Mouse (Mus musculus): ENCODE measurements around the gene Thsd4. TPM values are rescaled to one million over a fixed set of nuclear protein-coding genes. Genes with fewer than 3 reads are reported as not detected.
"Not testable (repeated sequence)": the region's sequence is repeated elsewhere in the genome, so short reads cannot be mapped to it uniquely, and the experiment has no call there.

The Thsd4 gene
- polyA plus RNA-seq, 1 experiment, result 9.0 TPM

- Histone ChIP-seq H3K36me3 (ENCODE audit: control insufficient read depth, insufficient read depth, low read length) (no peaks in the 10 kb centered on the region), H3K27ac (ENCODE audit: insufficient read depth, low read depth, low read length) (peak overlapping the region; percentile 89), H3K27me3 (ENCODE audit: control insufficient read depth, insufficient read depth, low read length) (no peaks in the 10 kb centered on the region), H3K4me3 (ENCODE audit: low read depth, low read length) (no peak overlapping the region; the same call in 1 of the 2 replicates), H3K4me1 (ENCODE audit: control insufficient read depth, insufficient read depth, insufficient read length, low read length) (peaks cover 13% of the 10 kb centered on the region; the same call in 1 of the 2 replicates)
- WGBS, result 15% methylated on average over 12 of the region's 12 CpGs
- TF ChIP-seq POLR2A (IDR thresholded peaks at IDR 0.05; ENCODE audit: low read depth, low read length) (no peak), CTCF (IDR thresholded peaks at IDR 0.05; ENCODE audit: extremely low read depth, insufficient read length, insufficient replicate concordance, low read depth, low read length) (no peak)
Observed at GRCm38 (mm10) chr9:59940913-59941884, 580.6 kb downstream of the Thsd4 start.

- 15% methylated on average over 2 of the region's 2 CpGs for WGBS
- Histone ChIP-seq H3K4me1 (ENCODE audit: control insufficient read depth, insufficient read depth, insufficient read length, low read length) (peaks cover 13% of the 10 kb centered on the region; the same call in 1 of the 2 replicates), H3K4me3 (ENCODE audit: low read depth, low read length) (peak overlapping the region; percentile 47), H3K27me3 (ENCODE audit: control insufficient read depth, insufficient read depth, low read length) (no peaks in the 10 kb centered on the region), H3K36me3 (ENCODE audit: control insufficient read depth, insufficient read depth, low read length) (peaks cover 3% of the 10 kb centered on the region; the same call in 1 of the 2 replicates), H3K27ac (ENCODE audit: insufficient read depth, low read depth, low read length) (peak overlapping the region; percentile 89; the same call in 1 of the 2 replicates)
- TF ChIP-seq CTCF (IDR thresholded peaks at IDR 0.05; ENCODE audit: extremely low read depth, insufficient read length, insufficient replicate concordance, low read depth, low read length) (no peak), POLR2A (IDR thresholded peaks at IDR 0.05; ENCODE audit: low read depth, low read length) (no peak)
Observed at GRCm38 (mm10) chr9:59939691-59940090, 582.2 kb downstream of the Thsd4 start.

DNA sequence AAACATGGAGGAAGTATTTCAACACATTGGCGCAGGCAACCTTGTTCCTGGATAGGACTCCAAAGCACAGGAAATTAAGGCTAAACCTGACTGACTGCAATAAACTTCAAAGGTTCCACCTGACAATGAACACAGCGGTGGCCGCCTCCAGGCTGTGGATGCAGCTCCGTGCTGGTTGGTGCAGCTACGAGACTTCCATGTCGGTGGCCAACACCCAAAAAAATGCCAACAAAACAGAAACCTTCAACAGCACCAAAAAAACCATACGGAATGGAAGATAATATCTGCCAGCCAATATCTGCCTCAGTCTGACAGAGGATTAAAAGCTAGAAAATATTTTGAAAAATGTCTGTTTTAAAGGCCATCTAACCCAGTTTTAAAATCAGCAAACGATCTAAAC is 583.3 kb downstream of the Thsd4 start:
- peak overlapping the region; percentile 29; the same call in 1 of the 2 replicates for H3K27ac ChIP-seq (ENCODE audit: insufficient read depth, low read depth, low read length)
- H3K27me3 ChIP-seq (ENCODE audit: control insufficient read depth, insufficient read depth, low read length), result no peaks in the 10 kb centered on the region
- H3K36me3 ChIP-seq (ENCODE audit: control insufficient read depth, insufficient read depth, low read length), result peaks cover 3% of the 10 kb centered on the region; the same call in 1 of the 2 replicates
- TF ChIP-seq CTCF (IDR thresholded peaks at IDR 0.05; ENCODE audit: extremely low read depth, insufficient read length, insufficient replicate concordance, low read depth, low read length), result no peak
- TF ChIP-seq POLR2A (IDR thresholded peaks at IDR 0.05; ENCODE audit: low read depth, low read length), result no peak
- peaks cover 13% of the 10 kb centered on the region; the same call in 1 of the 2 replicates for H3K4me1 ChIP-seq (ENCODE audit: control insufficient read depth, insufficient read depth, insufficient read length, low read length)
- 29% methylated on average over 8 of the region's 8 CpGs for WGBS
- H3K4me3 ChIP-seq (ENCODE audit: low read depth, low read length), result peak overlapping the region; percentile 37; the same call in 1 of the 2 replicates

DNA sequence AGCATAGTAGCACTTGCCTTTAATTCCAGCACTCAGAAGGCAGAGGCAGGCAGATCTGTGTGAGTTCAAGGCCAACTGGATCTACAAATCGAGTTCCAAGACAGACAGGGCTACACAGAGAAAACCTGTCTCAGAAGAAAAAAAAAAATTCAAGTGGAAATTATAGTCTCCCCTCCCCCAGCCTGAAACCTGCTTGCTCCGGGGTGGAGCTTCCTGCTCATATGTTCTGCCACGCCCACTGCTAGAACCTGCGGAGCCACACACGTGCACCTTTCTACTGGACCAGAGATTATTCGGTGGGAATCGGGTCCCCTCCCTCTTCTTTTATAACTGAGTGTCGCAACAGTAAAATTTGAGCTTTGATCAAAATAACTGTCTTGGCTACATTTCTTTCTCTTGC is 586.0 kb downstream of the Thsd4 start:
- not testable (repeated sequence) for H3K4me3 ChIP-seq (ENCODE audit: low read depth, low read length); H3K27ac ChIP-seq (ENCODE audit: insufficient read depth, low read depth, low read length); H3K4me1 ChIP-seq (ENCODE audit: control insufficient read depth, insufficient read depth, insufficient read length, low read length); H3K27me3 ChIP-seq (ENCODE audit: control insufficient read depth, insufficient read depth, low read length); H3K36me3 ChIP-seq (ENCODE audit: control insufficient read depth, insufficient read depth, low read length)
- WGBS, result 26% methylated on average over 8 of the region's 8 CpGs

DNA sequence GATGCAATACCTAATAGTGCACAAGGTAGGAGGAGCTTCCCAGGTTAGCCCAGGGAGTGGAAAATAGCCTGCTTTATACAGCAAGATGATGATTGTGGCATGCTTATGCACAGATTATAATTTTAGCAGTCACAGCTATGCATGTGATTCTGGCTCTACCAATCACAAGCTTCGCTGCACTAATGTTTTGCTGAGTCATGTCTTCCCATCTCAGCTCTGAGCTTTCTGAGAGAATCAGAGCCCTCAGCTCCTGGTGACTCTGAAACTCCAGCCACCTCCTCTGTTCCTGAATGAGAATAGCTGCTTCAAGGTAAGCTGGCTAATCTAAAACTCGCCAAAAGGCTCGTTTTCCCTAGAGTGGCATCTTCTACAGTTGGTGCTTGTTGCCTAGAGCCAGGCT is 591.6 kb downstream of the Thsd4 start:
- 60% methylated on average over 3 of the region's 3 CpGs for WGBS
- H3K4me3 ChIP-seq (ENCODE audit: low read depth, low read length), result no peak overlapping the region

More for the DNA sequence above, 591.6 kb downstream of the Thsd4 start:
- Histone ChIP-seq H3K4me1 (ENCODE audit: control insufficient read depth, insufficient read depth, insufficient read length, low read length) (no peaks in the 10 kb centered on the region), H3K27me3 (ENCODE audit: control insufficient read depth, insufficient read depth, low read length) (no peaks in the 10 kb centered on the region), H3K27ac (ENCODE audit: insufficient read depth, low read depth, low read length) (no peak overlapping the region), H3K36me3 (ENCODE audit: control insufficient read depth, insufficient read depth, low read length) (peaks cover 13% of the 10 kb centered on the region)
- TF ChIP-seq POLR2A (IDR thresholded peaks at IDR 0.05; ENCODE audit: low read depth, low read length) (no peak), CTCF (IDR thresholded peaks at IDR 0.05; ENCODE audit: extremely low read depth, insufficient read length, insufficient replicate concordance, low read depth, low read length) (no peak)

Other genes starting within 250 kb of the Thsd4 start
- 1.1 and 1.2 TPM in 2 replicates for gene Lrrc49, start 166.1 kb upstream of the Thsd4 start, polyA plus RNA-seq (2012; rRNA removed)
- 0.39 and 0.84 TPM in 2 replicates for gene Larp6, start 190.9 kb upstream of the Thsd4 start, polyA plus RNA-seq (2012; rRNA removed)

All from small intestine, adult 2 months (tissue).